Mouse (Mus musculus) heart, embryonic 11.5 days (tissue): ENCODE measurements around the gene Gtpbp1. TPM values are rescaled to one million over a fixed set of nuclear protein-coding genes. Genes with fewer than 3 reads are reported as not detected.

Experiments
- ATAC-seq: fragments of 200-750 bp; cut with Nextera tagmentation; replicated peaks from 2 replicates; pipeline ENCODE4 v1.8.0; 2017; ENCODE audit warnings: moderate library complexity; ENCODE audit not compliant: insufficient number of reproducible peaks, low FRiP score, low TSS enrichment
- H3K27ac ChIP-seq: fragments of 300-500 bp; sonication (generic); 2 replicates; pipeline ENCODE4 v1.5.1; 2014; ENCODE audit warnings: mild to moderate bottlenecking, low read depth, low read length
- H3K27me3 ChIP-seq: fragments of 300-500 bp; sonication (generic); 2 replicates; pipeline ENCODE4 v1.6.1; 2014; ENCODE audit warnings: mild to moderate bottlenecking, low read length, mixed read lengths; ENCODE audit not compliant: control insufficient read depth, insufficient read depth
- H3K36me3 ChIP-seq: fragments of 300-500 bp; sonication (generic); 2 replicates; pipeline ENCODE4 v1.6.1; 2014; ENCODE audit warnings: mild to moderate bottlenecking, low read length, moderate library complexity, mixed read lengths; ENCODE audit not compliant: control insufficient read depth, insufficient read depth
- H3K4me1 ChIP-seq: fragments of 300-500 bp; sonication (generic); 2 replicates; pipeline ENCODE4 v1.6.1; 2014; ENCODE audit warnings: low read length; ENCODE audit not compliant: control insufficient read depth, insufficient read depth
- H3K4me2 ChIP-seq: fragments of 300-500 bp; sonication (generic); 2 replicates; pipeline ENCODE4 v1.6.1; 2014; ENCODE audit warnings: mild to moderate bottlenecking, moderate library complexity
- H3K4me3 ChIP-seq: fragments of 300-500 bp; sonication (generic); 2 replicates; pipeline ENCODE4 v1.5.1; 2014; ENCODE audit warnings: low read depth, low read length
- H3K9ac ChIP-seq: fragments of 300-500 bp; sonication (generic); 2 replicates; pipeline ENCODE4 v1.6.1; 2014; ENCODE audit warnings: mild to moderate bottlenecking, low read depth, low read length, moderate library complexity
- H3K9me3 ChIP-seq: fragments of 300-500 bp; sonication (generic); replicated peaks from 2 replicates; pipeline ENCODE4 v1.6.1; 2016; ENCODE audit warnings: low read length; ENCODE audit not compliant: control insufficient read depth
- WGBS: fragments of 180-500 bp; shearing (Covaris S2); extraction: QIAGEN DNeasy Blood & Tissue Kit; methylation state at CpG from one replicate; pipeline ENCODE4 v1.1.7; 2014; ENCODE audit not compliant: insufficient replicate concordance; 5-methylcytosine and 5-hydroxymethylcytosine counted together
- polyA plus RNA-seq: library from polyadenylated mRNA; unstranded; fragments of >200 nt; fragmentation: Nextera tagmentation; extraction: Ambion mirVana; gene quantifications from 2 replicates; pipeline ENCODE4 v1.2.1, GENCODE M21; 2014

Gtpbp1 gene
- polyA plus RNA-seq, 1 experiment from 2014 or later: 22.7 TPM

GRCm38 (mm10) chr15:79723439-79723838 is 32.8 kb downstream of the Gtpbp1 start:
- Histone ChIP-seq H3K9ac (no peak overlapping the region), H3K4me2 (no peak overlapping the region), H3K36me3 (peaks cover 22% of the 10 kb centered on the region), H3K4me1 (no peaks in the 10 kb centered on the region), H3K27ac (no peak overlapping the region), H3K27me3 (no peaks in the 10 kb centered on the region), H3K4me3 (no peak overlapping the region), H3K9me3 (no peaks in the 10 kb centered on the region)
- peak; percentile 46; the same call in 1 of the 2 replicates for ATAC-seq
- 41% methylated on average over 1 of the region's 1 CpGs for WGBS

DNA sequence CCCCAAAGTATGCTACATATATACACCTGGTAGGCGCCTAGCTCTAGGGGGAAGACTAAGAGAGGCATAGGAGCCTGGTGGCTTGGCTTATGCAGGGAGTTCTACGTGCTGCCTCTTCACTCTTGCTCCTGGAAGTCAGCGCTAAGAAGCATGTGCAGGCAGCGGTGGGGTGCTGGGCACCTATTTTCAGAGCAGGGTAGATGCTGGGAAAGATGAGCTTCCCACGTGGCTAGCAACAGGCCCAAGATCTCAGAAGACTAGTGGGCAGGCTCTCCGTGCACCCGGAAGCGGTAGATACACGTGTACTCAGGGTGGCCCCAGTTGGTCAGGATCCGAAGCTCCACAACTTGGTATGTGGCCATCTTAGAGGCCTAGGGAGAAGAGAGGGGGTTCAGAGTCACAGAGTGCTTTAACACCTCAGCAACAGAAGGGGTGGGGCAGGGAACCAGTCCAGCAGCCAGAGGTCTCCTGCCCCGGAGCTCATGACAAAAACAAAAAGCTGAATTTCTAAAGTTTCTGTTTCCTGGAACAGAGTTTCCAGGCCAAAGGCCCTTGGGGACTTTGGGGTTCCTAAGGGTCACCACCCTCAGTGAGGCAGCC is 34.6 kb downstream of the Gtpbp1 start:
- H3K4me1 ChIP-seq: no peaks in the 10 kb centered on the region
- H3K9me3 ChIP-seq: no peaks in the 10 kb centered on the region
- H3K4me2 ChIP-seq: no peak overlapping the region
- ATAC-seq: no peak
- H3K36me3 ChIP-seq: peaks cover 33% of the 10 kb centered on the region
- no peak overlapping the region for H3K27ac ChIP-seq
- H3K9ac ChIP-seq: no peak overlapping the region
- no peaks in the 10 kb centered on the region for H3K27me3 ChIP-seq
- WGBS: 89% methylated on average over 11 of the region's 11 CpGs
- H3K4me3 ChIP-seq: no peak overlapping the region

DNA sequence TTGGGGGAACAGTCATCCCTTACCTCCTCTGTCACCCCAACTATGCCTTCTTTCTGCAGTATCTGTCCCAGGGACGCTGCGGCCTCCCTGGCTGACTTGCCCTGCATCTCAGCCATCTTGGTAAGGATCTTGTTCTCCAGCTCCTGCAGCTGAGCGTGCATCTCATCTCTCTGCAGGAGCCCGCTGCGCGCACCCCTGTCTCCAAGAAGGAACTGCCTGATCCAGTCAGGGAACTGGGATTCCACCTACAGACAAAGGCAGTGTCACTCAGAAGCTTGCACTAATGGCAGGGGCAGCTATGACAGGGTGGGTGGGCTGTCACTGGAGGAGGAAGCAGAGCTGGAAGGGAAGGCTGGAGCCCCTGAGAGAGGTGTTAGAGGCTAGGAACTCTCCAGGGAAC is 37.2 kb downstream of the Gtpbp1 start:
- H3K4me3 ChIP-seq: no peak overlapping the region
- no peak overlapping the region for H3K9ac ChIP-seq
- no peak overlapping the region for H3K4me2 ChIP-seq
- no peaks in the 10 kb centered on the region for H3K27me3 ChIP-seq
- no peaks in the 10 kb centered on the region for H3K9me3 ChIP-seq
- H3K4me1 ChIP-seq: no peaks in the 10 kb centered on the region
- no peak overlapping the region for H3K27ac ChIP-seq
- WGBS: 89% methylated on average over 6 of the region's 6 CpGs
- ATAC-seq: no peak
- H3K36me3 ChIP-seq: peaks cover 33% of the 10 kb centered on the region

DNA sequence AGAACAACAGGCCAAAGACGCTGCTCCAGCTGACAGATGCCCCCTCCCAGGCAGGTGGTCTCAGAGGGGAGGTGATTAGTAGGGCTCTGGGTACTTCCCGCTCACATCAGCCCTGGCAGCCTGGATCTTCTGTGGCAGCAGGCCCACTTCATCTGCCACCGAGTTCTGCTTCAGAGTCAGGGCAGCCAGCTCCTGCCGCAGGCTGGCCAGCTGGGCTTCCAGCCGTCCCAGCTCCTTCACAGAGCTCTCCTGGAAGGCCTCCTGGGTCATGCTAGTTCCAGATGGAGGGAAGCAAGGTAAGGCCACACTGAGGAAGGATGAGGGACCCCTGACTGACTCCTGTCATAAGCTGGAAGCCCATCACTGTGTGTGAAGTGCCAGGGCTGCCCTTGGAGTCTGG is 37.7 kb downstream of the Gtpbp1 start:
- H3K4me2 ChIP-seq: no peak overlapping the region
- H3K9ac ChIP-seq: no peak overlapping the region
- no peaks in the 10 kb centered on the region for H3K4me1 ChIP-seq
- H3K27ac ChIP-seq: no peak overlapping the region
- WGBS: 75% methylated on average over 5 of the region's 5 CpGs
- no peaks in the 10 kb centered on the region for H3K27me3 ChIP-seq
- ATAC-seq: no peak
- H3K36me3 ChIP-seq: peaks cover 33% of the 10 kb centered on the region
- H3K4me3 ChIP-seq: no peak overlapping the region
- no peaks in the 10 kb centered on the region for H3K9me3 ChIP-seq

DNA sequence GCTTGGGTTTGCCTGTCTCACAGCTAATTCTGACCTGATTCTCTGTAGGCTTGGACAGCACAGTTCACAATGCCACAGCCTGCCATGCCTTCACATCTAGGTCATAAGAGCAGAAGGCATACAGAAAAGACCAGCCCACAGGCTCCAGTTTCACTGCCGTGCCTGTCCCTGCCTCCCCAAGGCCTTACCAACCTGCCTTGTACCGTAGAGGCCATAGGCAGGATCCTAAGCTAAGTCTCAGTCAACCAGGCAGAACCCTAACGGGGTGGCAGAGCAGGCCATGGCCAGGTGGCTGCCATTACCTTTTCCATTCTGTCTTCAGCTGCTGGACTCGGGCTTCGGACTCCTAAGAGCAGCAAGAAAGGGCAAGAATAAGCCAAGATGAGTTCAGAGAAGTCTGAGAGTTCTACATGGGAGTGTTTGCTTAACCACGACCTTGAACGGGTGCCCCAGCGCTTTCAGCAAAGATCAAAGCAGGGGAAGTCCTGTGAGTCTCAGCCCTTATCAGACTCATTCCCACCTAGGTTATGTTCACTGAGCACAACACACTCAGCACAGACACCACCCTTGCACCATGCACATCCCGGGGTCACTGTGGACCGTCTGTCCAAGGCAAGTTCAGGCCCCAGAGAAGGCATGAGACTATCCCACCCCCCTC is 38.2 kb downstream of the Gtpbp1 start:
- Histone ChIP-seq H3K4me3 (no peak overlapping the region), H3K4me1 (no peaks in the 10 kb centered on the region), H3K27me3 (no peaks in the 10 kb centered on the region), H3K36me3 (peaks cover 33% of the 10 kb centered on the region), H3K4me2 (no peak overlapping the region), H3K27ac (no peak overlapping the region), H3K9ac (no peak overlapping the region), H3K9me3 (no peaks in the 10 kb centered on the region)
- no peak for ATAC-seq
- WGBS: 80% methylated on average over 10 of the region's 10 CpGs

DNA sequence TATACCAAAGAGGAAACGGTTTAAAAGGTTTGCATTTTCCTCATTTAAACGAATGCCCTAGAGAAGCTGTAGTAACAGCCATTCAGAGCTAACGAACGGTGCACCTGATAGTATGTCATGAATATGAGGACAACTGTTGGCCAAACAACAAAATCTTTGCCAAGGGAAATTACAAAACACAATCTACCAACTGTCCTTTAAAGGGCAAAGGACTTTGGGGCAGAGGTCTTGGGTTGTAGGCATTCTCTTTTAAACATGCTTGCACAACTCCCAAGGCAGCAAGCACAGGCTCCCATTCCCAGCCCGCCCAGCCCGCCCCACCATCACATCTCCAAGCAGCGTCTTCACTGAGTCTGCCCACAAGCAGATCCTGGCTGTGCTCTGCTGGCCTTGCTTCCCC is 40.9 kb downstream of the Gtpbp1 start:
- 83% methylated on average over 7 of the region's 7 CpGs for WGBS
- no peak for ATAC-seq
- H3K27me3 ChIP-seq: no peaks in the 10 kb centered on the region
- no peak overlapping the region for H3K4me2 ChIP-seq
- no peak overlapping the region for H3K27ac ChIP-seq
- H3K36me3 ChIP-seq: peaks cover 33% of the 10 kb centered on the region
- H3K9me3 ChIP-seq: no peaks in the 10 kb centered on the region
- no peak overlapping the region for H3K9ac ChIP-seq
- H3K4me1 ChIP-seq: peaks cover 11% of the 10 kb centered on the region
- no peak overlapping the region for H3K4me3 ChIP-seq

GRCm38 (mm10) chr15:79733192-79733591 is 42.5 kb downstream of the Gtpbp1 start:
- no peak overlapping the region for H3K9ac ChIP-seq
- peaks cover 11% of the 10 kb centered on the region for H3K4me1 ChIP-seq
- no peak overlapping the region for H3K4me2 ChIP-seq
- H3K9me3 ChIP-seq: no peaks in the 10 kb centered on the region
- no peak for ATAC-seq
- H3K27ac ChIP-seq: no peak overlapping the region
- H3K36me3 ChIP-seq: peaks cover 40% of the 10 kb centered on the region
- WGBS: 91% methylated on average over 8 of the region's 8 CpGs
- no peaks in the 10 kb centered on the region for H3K27me3 ChIP-seq
- H3K4me3 ChIP-seq: no peak overlapping the region

- H3K9ac ChIP-seq: no peak overlapping the region
- no peaks in the 10 kb centered on the region for H3K9me3 ChIP-seq
- no peaks in the 10 kb centered on the region for H3K27me3 ChIP-seq
- H3K27ac ChIP-seq: no peak overlapping the region
- H3K4me2 ChIP-seq: no peak overlapping the region
- no peak for ATAC-seq
- H3K4me1 ChIP-seq: peaks cover 11% of the 10 kb centered on the region
- WGBS: 73% methylated on average over 4 of the region's 4 CpGs
- no peak overlapping the region for H3K4me3 ChIP-seq
- H3K36me3 ChIP-seq: peaks cover 43% of the 10 kb centered on the region
Observed at GRCm38 (mm10) chr15:79733640-79734039, 43.0 kb downstream of the Gtpbp1 start.

- WGBS: 79% methylated on average over 8 of the region's 8 CpGs
- no peaks in the 10 kb centered on the region for H3K9me3 ChIP-seq
- peaks cover 12% of the 10 kb centered on the region for H3K4me1 ChIP-seq
- peak overlapping the region; percentile 96; the same call in 1 of the 2 replicates for H3K27ac ChIP-seq
- no peak overlapping the region for H3K4me2 ChIP-seq
- no peaks in the 10 kb centered on the region for H3K27me3 ChIP-seq
- H3K9ac ChIP-seq: no peak overlapping the region
- peaks cover 38% of the 10 kb centered on the region for H3K36me3 ChIP-seq
- no peak overlapping the region for H3K4me3 ChIP-seq
- no peak for ATAC-seq
Observed at GRCm38 (mm10) chr15:79734311-79734710, 43.7 kb downstream of the Gtpbp1 start.
